Mouse (Mus musculus): ENCODE measurements around the gene Astn2.

Astn2 gene

DNA sequence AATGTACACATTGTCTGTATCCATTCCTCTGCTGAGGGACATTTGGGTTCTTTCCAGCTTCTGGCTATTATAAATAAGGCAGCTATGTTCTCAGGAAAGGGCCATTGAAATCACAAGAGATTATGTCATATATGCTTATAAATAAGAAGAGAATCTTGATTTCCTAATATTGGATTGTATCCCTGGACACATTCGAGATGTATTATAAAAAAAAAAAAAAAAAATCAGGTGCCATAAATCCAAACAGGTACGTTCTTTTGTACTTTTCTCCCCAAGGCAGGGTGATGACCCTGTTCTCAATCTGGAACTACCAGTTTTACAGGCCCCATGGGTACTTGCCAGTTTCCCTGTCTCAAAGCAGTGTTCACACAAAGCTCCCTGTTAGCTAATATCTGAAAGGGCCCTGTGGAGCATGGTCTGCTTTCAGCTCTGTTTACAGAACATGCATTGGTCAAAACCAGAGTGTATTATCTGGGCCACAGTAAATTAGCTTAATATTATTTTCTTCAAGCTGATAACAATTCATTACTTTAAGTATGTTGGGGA, 530.1 kb downstream of the Astn2 start:
- no peak for DNase-seq (ENCODE audit: low read depth, low spot score)

DNA sequence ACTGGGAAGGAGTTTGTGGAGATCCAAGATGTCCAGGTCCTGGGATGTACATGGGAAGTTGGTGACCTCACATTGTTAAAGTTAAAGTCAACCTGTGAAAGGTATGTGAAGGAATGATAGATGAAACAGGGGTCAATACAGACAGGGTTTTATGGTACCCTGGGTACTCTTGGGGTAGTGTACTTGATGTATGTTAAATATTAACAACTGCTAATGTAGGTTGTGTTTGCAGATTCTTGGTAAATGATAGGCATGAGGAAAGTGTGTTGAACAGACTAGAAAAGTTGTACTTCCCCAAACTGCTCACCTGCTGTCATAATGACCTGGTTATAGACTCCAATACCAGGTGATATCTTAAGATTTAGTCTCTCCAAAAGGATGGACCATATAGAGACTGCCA, 539.9 kb downstream of the Astn2 start:
- no peak for DNase-seq (ENCODE audit: low read depth, low spot score)

DNA sequence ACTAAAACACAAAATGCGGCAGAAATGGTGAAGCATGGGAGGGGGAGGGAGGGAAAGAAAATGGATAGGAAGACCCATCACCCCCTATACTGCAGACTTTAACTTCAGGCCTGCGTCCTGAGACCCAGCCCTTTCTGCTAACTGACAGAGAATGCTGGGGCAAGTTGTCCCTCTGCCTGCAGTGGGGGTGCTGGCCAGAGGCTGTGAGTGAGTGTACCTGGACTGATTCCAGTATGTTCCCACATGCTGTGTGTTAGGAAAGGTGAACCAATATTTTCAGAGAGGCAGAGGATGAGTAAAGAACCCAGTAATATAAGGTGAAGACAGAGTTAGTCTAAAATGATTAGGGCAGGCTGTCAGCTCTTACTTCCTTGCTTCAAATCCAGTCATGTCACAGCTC, 561.2 kb downstream of the Astn2 start:
- no peak for DNase-seq (ENCODE audit: low read depth, low spot score)

DNA sequence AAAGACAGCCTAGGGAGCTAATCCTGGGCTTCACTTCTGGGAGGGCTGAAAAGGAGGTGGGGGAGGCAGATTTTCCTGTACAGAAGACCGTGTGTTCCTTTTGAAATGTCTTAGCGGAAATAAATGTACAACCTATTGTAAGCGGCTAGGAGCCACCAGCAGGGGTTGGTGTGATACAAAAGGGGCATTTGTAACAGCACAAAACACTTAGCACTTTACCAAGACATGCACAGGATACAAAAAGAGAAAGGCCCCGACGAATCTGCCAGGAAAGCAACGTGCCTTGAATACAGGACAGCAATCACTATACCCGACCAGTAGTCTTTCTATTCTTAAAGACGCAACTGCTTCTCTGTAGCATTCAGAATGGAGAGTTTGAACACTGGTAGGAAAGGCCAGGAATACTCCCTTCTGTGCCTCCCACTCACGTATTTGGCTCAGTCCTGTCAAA, 564.8 kb downstream of the Astn2 start:
- DNase-seq (ENCODE audit: low read depth, low spot score) = peak; percentile 38

DNA sequence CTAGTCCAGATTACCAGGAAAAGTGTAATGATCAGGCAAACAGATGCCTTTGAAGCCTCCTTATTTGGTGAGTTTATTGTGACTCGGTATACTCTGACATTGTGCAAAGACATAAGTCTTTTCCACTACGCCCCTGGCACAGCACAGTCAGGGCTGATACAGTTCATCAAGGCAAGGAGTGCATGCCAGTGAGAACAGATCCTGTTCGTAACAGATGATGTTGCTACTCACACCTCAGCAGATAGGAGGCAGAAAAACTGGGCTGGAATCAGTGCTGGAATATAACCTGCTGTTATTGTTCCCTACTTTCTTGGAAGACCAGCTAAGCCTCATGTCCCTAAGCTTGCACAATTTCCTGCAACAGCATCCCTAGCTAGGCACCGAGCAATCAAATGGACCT, 565.6 kb downstream of the Astn2 start:
- no peak for DNase-seq (ENCODE audit: low read depth, low spot score)

DNA sequence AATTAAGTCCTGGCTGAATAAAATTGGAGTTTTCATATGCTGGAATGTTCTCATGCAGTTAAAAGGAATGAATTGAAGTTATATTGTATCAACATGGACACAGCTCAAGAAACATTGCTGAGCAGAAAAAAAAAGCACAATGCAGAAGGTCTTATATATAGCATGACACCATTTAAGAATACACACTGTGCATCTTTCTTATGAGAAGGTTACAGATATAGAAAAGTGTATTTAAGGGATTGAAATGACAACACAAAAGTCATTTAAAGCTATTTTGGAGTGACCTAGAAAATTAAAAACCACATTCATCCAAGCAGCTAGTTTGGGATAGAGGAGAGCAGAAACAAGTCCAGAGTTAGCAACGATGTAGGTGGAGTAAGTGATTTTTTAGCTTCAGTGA, 571.4 kb downstream of the Astn2 start:
- no peak for DNase-seq (ENCODE audit: low read depth, low spot score)

DNA sequence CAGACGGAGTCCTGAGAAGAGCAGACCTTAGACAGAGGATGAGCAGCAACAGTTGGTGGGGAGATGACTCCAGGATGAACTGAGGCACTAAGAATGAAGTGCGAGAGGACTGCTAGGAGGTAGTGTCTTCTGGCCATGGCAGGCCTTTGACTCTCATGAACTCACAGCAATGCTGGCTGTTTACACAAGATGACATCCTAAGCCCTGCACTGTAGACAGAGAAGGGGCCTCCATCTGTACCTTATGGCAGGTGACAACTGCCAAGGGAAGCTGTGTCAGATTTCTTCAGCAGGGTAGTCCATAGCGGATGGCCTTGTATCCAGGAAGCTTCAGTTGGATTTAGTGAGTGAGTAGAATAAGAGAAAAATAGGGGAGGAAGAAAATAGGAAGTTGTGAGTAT, 572.5 kb downstream of the Astn2 start:
- no peak for DNase-seq (ENCODE audit: low read depth, low spot score)

DNA sequence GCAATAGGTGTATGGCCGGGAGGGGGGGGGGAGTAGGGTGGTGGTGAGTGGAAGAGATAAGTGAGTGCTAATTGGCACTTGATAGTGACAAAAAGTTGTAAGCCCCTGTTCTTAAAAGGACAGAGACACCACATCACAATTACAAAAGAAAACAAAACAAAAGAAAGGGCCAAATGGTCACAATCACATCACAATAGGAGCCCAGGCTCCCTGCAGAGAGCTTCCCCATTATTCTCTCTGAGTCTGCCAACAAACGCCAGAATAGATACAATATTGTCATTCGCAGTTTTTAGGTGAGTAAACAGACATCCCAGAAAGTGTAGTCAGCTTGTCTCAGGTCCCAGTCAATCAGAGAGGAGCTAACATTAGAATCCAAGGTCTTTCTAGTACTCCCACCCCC, 573.9 kb downstream of the Astn2 start:
- DNase-seq (ENCODE audit: low read depth, low spot score) = peak; percentile 89

DNA sequence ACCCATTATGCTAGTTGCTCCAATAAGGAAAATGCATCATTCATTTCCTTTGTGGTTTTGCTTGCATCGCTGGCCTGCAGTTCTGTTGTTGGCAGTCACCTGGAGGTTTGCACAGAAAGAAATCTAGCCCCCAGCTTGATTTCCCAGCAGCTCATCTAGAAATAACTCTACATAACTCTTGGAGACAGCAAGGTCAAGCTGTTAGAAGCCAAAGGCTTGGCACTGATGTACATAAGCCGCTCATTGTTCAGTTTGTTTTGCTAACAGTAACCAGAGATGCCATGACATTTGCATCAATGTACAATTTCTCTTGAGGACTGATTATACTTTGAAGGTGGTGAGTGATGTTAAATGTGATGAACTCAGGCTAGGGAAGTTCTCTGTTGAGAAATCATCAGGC, 583.3 kb downstream of the Astn2 start:
- no peak for DNase-seq (ENCODE audit: low read depth, low spot score)

DNA sequence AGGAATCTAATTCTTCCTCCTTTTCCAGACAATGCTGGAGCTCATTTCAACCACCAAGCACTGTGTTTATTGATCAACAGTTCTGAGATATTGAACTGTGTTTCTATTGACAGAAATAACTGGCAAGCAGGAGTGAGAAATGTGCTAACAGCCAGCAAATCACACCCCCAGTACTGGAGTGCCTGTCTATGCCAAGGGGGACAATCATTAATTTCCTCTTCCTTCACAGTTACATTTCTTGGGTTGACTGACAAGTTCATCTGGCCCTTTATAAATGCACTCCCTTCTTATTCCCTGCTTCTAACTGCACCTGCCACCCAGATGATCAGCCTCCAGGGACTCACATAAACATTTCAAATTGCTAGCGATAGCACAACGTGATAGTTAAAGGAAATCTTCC, 584.2 kb downstream of the Astn2 start:
- DNase-seq (ENCODE audit: low read depth, low spot score) = no peak

DNA sequence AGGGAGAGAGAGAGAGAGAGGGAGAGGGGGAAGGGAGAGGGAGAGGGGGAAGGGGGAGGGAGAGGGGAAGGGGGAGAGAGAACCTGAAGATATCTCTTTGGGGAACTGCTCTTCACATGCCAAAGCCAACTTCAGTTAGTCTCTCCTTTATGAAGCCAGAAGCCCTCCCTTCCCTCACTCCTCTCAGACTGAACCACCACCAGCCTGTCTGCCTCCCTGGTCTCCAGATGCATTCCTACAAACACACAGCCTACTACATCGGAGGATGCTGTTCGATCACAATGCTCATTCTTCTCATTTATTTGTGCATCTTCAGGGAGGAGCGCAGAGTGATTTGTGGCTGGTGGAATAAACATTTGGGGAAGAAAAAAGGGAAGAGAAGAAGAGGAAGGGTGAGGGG, 584.6 kb downstream of the Astn2 start:
- DNase-seq (ENCODE audit: low read depth, low spot score) = no peak

DNA sequence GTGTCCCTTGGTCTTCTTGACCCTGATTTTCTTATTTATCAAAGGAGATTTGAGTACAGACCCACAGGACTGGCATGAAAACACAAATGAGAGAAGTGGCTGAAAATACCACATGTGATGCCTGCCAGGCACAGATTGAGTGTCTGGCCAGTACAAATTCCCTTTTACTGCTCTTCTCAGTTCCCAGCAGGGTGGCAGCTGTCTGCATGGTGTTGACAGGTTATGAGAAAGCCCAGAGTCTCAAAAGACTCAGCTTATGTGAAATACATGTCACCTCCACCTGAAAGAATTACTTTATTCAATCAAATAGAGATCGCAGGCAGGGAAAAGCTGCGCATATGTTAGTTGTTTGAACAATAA, 590.3 kb downstream of the Astn2 start:
- no peak for DNase-seq (ENCODE audit: low read depth, low spot score)

DNA sequence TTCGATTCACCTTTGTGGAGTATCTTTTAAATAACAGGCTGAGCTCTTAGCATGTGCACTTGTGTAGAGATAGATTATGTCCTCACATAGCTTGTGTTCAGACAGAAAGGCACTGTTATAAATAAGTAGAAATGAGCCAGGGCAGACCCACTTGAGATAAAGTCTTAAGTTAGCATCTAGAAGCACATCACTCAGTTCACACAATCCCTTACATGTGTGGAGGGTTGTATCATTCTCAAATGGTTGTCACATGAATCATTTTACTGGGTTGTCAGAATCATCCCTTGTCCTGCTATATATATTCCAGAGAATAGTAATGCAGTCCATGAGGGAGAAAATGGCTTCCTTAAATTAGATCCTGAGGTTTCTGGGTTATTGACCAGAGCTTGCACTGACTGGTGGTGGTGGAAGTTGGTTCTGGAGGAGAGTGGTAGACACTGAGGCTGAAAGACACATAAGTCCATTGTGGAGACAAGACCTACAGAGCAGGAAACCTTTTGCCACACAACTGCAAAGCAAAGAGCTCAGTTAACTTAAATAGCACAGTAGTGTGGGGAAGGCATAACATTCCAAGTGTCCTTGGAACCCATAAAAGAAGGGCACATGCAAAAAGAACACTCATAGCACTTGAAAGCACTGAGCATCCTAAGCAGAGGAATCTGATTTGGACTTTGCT, 590.8 kb downstream of the Astn2 start:
- no peak for DNase-seq (ENCODE audit: low read depth, low spot score)

DNA sequence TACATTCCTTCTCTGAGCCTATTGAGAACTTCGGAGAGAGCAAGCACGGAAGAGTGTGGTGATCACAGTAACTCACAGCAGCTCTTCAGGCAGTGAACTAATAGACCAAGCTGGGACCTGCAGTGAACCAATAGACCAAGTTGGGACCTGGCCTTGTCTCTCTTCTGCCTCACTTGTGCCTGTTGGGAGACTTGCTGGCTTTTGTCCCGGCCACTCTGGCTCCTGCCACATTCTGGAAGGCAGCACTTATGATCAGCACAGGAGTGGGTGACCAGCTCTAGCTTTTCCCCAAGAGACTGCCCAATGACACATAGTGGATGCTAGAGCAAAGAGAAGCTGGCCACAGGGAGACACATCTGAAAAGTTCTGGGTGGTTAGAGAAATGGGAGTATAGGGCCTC, 597.1 kb downstream of the Astn2 start:
- DNase-seq (ENCODE audit: low read depth, low spot score) = no peak

DNA sequence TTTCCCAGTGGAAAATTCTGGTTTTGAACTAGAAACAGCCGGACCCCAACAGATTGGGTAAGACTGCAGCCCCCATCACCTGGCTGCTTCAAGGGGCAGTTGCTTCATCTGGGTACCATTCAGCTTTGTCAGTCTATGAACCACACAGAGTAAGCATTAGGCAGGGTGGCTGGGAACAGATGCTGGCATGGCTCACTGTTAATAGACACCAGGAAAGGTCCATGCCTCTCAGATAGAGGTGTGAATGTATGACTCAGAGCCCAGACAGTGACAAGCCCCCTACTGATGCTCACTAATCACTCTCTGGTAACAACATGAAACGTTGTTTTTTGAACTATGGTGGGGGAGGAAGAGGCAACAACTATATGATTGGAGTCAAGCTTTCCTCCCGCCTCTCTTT, 603.2 kb downstream of the Astn2 start:
- no peak for DNase-seq (ENCODE audit: low read depth, low spot score)

DNA sequence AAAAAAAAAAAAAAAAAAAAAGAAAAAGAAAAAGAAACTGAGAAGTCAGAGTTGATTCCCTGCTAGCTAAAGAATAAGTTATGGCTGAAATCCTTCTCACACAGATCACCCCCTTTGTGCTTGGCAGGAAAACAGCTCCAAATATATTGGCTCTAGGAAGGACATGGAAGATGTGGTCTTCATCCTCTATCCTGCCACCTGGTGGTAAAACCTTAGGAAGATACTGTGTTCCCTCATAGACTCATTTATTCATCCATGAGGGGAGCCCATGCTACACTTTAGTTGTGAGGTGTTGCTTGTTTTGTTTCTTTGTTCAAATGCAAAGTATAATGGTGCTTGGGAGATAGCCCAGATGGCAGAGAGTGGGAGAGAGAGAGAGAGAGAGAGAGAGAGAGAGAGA, 613.4 kb downstream of the Astn2 start:
- DNase-seq (ENCODE audit: low read depth, low spot score) = peak; percentile 37

DNA sequence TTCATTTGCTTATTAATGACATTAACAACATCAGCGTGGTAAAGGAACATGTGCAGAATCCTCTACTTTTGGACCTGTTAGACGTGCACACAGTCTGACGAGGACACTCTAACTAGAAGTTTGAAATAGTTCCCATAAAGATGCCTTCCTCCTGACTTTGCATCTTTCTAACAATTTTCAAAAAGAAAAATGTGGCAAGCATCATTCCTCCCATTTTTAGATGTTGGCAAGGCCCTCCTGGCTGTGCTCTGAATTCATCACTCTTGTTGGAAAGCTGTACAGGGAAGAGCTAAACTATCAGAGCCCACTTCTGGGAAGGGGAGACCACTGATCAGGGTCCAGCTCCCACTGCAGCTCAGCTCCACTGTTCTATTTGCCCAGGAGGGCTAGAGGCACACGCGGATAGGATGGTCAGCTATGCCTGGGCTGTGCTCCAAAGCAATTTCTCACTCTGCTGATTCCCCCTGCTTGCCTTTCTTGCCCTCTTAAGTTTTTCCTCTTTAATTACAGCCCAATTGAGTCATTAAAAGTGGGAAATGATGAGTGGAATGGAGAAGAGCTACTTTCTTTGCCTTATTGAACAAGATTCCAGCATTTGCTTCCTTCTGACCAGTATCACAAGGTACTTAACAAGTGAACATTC, 630.9 kb downstream of the Astn2 start:
- DNase-seq (ENCODE audit: low read depth, low spot score) = no peak

DNA sequence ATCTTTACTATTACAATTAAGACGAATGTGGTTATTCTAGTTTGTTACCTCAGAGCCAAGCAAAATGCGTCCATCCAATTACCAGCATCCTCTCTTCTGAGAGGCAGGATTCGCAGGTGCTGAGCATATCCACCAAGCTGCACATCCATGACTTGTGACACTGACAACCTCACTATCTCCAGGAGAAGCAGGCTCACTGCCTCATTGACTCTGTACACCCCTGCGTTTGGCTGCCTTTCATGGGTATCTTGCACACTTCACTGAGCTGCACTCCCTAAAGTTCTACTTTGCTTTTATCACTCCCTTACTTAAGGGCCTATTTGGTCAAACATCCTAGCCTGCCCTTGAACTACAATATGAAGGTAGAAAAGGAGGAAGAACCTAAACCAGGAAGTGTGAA, 633.5 kb downstream of the Astn2 start:
- DNase-seq (ENCODE audit: low read depth, low spot score) = no peak

DNA sequence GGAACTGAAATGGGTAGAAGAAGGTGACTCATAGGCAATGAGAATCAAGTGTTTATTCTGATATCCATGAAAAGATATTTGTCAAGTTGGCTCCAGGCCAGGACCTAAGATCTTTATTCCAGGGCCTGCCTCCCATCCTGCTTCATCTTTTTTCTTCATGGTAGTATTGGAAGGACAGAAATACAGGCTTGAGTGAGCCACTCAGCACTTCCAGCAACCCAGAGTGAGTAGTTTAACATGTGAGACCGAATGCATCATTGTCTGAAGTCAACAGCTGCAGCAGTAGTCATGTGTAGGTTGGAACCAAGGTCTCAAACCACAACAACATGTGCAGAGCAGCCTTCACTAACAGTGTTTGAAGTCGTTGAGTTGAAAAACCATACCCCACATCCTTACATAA, 636.5 kb downstream of the Astn2 start:
- DNase-seq (ENCODE audit: low read depth, low spot score) = no peak

DNA sequence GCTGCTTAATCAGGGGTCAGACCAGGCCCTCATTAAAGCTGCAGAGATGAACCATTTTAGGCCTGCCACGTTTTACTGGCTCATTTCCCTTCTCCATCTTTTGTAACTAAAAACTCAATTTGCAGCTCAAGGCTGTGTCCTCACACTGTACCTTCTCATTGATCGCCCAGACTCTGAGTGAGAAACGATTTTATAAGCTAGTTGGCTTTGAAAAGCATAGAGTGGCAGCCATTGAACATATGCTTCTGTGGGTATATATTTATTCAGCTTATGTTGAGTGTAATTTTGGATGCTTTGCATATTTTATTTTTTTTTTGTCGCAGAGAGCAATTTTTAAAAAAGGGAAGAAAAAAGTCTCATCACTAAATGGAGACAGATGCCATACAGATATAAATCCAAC, 637.0 kb downstream of the Astn2 start:
- no peak for DNase-seq (ENCODE audit: low read depth, low spot score)

DNA sequence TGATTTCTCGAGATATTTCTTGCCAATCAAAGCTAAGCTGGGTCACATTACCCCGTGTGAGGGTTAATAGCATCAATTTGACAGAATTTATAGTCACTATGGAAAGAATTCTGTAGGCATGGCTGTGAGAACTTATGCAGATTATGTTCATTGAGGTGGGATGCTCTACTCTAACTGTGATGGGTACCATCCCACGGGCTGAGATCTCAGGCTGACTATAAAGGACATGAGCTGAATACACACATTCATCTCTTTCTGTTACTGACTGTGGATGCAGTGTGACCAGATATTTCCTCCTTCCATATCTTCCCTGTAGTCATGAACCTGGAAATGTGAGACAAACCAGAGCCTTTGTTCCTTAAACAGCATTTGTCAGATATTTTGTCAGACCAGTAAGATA, 639.1 kb downstream of the Astn2 start:
- no peak for DNase-seq (ENCODE audit: low read depth, low spot score)

DNA sequence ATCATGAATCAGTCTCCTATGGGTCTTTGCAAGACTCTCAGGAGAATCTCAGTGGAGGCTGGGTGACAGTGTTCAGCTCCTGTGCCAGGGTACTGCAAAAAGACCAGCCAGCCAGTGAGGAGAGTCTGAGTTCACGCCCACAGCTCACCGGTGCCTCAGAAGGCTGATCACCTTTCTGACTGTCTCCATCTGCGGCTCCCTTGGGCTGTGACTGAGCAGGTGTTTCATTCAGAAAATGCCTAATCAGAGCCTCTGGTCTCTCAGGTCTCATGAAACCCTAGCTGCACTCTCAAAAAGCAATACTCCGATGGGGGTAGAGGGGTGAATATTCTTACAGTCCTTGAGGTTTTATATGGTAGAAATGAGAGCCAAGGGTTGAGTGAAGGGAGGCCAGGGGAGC, 640.1 kb downstream of the Astn2 start:
- no peak for DNase-seq (ENCODE audit: low read depth, low spot score)

DNA sequence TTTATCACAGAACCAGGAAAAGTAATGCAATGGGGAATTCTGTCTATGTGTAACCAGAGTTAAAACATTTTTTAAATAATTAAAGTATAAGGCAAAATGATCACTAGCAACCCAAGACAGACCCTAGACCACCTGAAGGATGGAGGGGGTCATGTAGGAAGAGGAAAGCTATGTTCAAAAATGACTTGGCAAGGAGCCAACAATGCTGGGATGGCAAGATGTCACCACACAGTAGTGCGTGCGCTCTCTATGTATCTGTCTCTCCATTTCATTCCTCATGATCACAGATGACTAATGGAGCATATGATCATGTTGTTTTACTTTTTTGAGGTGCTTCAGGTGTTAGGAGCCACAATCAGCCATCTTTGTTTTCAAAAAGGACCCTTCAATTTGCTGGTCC, 640.6 kb downstream of the Astn2 start:
- no peak for DNase-seq (ENCODE audit: low read depth, low spot score)

DNA sequence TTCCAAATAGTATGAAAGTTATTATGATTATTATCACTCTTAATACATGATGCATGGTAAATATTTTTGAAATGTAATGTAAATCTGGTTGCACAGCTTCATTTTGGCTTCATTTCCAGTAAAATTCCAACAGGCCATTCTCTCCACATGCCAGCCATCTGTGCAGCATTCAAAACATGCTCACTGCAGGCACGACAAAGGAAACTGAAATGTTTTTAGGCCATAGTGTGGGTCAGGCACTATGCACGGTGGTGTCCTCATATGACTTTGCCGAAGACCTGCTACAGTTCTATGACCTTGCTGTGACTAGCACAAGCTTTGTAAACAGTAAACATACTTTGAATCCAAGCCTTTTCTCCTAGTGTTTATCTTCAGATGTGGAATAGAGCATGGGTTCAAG, 642.3 kb downstream of the Astn2 start:
- no peak for DNase-seq (ENCODE audit: low read depth, low spot score)

Measured in ES-CJ7 (cell line).